Mouse (Mus musculus) naive thymus-derived CD4-positive, alpha-beta T cell, adult 2 months (primary cell): ENCODE data around the gene Fbln1.

Experiments used
- DNase-seq: peaks from one replicate; pipeline ENCODE4 v3.0.0-alpha.2; 2011; ENCODE audit warnings: low read depth

Fbln1 gene

GRCm38 (mm10) chr15:85238821-85239745 lies 33.3 kb downstream of the Fbln1 start:
- DNase-seq: no peak

DNA sequence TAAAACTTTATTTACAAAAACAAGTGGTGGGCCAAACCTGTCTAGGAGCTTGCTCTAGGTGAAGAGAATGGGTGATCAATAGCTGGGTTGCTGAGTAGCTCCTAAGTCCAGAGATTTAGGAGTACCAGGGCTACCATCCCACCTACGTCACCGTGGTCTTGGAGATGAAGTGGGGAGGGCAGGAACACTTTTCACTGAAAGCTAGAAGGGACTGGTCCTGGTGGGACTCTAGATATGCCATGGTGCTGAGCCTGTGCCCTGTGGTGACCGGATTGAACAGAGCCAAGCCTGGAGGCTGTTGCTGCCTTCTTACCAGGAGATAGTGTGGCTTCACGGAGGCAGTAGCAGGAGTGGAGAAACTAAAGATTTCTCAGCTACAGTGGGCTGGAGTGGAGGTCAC lies 34.3 kb downstream of the Fbln1 start:
- no peak for DNase-seq

DNA sequence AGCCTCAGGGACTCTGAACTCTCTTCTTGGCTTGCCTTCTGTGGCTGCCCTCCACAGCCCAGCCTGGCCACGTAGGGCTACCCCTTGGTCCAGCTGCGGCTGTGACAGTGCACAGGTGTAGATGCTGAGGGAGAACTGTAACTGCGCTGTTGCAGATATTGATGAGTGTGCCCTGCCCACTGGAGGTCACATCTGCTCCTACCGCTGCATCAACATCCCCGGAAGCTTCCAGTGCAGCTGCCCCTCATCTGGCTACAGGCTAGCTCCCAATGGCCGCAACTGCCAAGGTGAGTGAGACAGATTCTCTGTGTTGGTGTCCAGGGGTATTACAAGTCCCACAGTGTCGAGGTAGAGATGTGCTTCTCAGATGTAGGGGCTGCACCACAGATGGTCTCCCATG lies 36.1 kb downstream of the Fbln1 start:
- no peak for DNase-seq

GRCm38 (mm10) chr15:85244414-85245161 lies 38.8 kb downstream of the Fbln1 start:
- no peak for DNase-seq

GRCm38 (mm10) chr15:85245241-85246010 lies 39.7 kb downstream of the Fbln1 start:
- DNase-seq: no peak

DNA sequence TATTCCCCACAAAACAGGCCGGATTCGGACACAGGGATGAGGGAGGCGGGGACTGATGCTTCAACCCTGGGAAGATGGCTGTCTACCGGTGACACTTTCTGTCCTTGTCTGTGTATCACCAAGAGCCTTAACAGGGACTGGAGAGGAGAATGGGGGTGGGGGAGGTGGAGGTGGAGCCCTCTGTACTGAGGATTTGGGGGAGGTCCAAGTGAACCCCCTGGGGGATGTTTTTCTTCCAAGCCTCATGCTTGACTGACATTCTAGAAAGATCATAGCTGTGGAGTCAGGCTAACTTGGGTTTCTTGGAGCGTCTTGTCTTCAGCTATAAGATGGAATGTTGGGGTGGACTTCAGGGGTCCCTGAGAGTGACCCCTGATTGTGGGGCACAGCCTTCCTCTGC lies 40.3 kb downstream of the Fbln1 start:
- DNase-seq: no peak

- DNase-seq: peak; percentile 28
Measured at GRCm38 (mm10) chr15:85246936-85247335, 41.2 kb downstream of the Fbln1 start.

DNA sequence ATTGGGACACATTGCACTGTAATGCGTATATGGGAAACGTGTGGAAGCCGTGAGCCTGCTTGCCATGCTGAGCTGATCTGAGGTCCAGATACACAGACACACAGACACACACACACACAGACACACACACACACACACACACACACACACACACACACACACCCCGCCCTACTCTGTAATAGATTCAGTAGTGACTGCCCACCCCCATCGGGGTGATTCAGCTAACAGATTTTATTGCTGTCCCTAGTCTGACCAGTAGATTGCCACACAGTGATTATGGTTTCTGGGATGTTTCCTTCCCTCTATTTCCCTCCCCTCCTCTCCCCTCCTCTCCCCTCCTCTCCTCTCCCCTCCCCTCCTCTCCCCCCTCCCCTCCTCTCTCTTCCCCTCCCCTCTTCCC lies 42.6 kb downstream of the Fbln1 start:
- DNase-seq: no peak

DNA sequence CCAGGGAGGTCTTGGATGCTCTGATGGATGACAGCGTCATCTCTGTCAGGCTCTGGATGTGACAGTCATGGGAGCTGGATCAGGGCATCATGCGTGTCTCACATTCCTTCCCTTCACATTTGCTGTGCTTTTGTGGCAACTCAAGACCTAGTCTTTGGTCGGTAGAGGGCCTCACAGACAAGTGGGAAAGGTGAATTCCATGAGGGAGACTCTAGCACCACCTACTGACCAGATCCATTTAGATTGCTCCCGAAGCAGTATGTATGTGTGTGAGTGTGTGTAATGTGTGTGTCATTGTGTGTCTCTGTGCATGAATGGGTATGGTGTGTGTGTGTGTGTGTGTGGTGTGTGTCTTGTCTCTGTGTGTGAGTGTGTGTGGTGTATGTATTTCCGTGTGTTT lies 43.5 kb downstream of the Fbln1 start:
- DNase-seq: no peak

DNA sequence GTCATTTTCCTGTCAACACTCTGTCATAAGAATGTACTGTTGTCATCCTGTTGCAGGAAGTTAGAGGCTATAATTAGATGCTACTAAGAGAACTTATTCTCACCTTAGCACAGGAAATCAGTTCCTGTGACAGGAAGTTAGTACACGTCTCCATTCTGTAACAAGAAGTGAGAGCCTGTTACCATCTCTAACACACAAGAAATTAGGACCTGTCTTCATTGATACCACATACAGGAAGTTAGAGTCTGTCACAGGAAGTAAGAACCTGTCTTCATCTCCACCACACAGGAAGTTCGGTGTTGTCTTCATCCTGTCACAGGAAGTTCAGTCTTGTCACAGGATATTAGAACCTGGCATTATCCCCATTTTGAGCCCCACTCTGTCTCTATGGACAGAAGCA lies 44.7 kb downstream of the Fbln1 start:
- peak; percentile 79 for DNase-seq

GRCm38 (mm10) chr15:85252476-85252875 lies 46.7 kb downstream of the Fbln1 start:
- no peak for DNase-seq

DNA sequence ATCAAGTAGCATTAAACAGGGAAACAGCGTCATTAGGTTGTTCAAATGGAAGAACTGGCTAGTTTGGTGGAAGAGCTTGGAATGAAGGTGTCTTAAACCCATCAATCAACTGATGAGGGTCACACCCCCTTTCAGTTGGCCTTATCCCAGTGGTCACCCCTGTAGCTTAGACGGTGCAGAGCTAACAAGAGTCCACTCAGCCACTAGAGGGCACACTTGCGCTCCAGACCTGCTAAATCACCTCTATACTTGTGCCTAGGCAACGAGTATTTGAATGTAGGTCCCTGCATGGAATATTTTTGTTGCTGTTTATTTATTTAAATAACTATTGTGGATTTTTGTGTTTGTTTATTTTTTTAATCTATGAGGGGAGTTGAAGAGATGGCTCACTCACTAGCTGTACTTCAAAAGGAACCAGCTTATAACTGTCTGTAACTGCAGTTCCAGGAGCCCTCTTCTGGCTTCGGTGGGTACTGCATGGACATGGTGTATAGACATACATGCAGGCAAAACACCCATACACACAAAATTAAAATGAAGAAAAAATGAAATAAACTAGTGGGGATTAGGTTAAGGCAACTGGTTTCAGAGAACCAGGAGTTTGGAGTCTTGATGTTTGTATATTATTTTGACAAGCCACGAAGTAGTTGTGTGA lies 52.2 kb downstream of the Fbln1 start:
- peak; percentile 89 for DNase-seq

GRCm38 (mm10) chr15:85262805-85263204 lies 57.1 kb downstream of the Fbln1 start:
- DNase-seq: no peak

DNA sequence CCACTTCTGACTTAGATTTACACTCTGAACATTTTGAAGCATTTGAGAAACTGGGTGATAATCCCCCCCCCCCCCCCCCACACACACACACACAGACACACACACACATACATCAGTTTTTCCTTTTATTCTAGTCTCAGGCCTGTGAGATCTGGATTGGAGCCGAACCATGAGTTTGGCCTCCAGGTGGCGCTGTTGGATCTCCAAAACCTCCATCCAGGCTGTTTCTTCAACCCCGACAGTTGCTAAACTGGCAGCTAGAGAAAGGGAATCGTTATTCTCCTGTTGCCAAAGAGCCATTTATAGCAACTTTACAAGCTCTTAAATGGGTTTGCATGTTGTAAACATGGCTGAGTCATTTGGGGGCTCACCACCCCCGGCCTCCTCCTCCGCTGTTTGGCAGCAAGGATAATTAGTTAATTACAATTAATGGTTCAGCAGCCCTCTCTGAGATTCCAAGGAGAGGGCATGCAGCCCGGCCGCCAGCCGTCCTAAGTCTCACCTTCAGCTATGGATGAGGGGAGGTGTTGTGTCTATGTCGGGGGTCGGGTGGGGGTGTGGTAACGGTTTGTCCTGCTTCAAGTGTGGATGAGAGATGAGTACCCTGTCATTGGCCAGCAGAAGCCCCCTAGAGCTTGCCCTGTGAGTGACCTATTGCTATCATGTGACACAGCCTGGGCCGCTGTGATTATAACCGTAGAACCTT lies 61.1 kb downstream of the Fbln1 start:
- DNase-seq: peak; percentile 76

- no peak for DNase-seq
Measured at GRCm38 (mm10) chr15:85267891-85268290, 62.1 kb downstream of the Fbln1 start.

DNA sequence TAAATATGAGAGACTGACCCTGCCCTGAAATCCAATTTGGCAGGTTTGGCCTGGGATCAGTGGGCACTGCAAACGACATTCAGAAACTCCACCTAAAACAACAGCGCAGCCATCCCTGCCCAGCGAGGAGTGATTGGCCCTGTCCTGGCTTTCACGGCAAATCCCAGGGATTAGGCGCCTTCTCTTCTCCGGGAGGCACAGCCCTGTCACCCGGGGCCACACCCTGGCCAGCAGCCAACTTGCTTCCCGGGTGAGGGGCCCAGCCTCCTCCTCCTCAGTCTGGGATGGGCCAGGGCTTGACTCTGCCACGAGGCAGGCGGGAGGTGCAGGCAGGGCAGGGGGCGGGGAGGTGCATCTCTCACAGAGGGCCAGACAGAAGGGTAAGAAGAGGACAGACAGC lies 67.2 kb downstream of the Fbln1 start:
- DNase-seq: no peak

DNA sequence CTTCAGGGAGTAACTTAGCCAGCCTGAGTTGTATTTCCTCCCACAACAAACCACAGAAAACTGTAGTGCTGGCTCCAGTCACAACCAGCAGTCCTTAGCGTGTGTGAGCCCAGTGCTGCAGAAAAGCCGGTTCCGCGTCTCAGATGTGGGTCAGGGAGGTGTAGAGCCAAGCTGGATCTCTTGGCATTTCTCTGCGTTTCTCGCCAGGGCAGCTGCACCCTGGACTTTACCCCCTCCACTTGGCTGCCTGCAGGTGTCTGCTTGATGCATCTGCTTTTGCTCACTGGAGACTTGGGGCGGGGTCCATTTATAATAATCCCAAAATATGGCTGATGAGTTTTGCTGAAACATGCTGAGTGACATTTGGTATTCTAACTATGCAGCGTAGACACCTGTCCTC lies 71.5 kb downstream of the Fbln1 start:
- DNase-seq: no peak

GRCm38 (mm10) chr15:85278986-85279385 lies 73.2 kb downstream of the Fbln1 start:
- DNase-seq: no peak

GRCm38 (mm10) chr15:85282021-85282420 lies 76.3 kb downstream of the Fbln1 start:
- DNase-seq: no peak

DNA sequence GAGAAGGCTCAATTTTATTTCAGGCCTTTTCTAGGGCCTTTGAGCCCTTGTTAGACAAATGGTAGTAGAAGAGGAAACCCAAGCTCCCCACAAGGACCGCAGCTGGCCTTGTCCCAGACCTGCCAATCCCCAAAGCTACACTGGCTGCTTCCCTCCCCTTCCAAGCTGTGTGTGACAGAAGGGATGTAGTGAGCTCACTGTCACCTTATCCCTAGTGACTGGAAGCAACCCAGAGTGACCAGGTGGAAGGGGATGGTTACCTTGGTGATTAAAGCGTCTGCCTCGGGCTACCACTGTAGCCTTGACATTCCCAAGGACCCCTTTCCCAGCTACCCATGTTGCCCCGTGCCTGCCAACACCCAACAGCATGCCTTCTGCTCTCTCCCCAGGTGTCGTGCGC lies 78.9 kb downstream of the Fbln1 start:
- DNase-seq: no peak

- no peak for DNase-seq
Measured at GRCm38 (mm10) chr15:85294632-85295031, 88.9 kb downstream of the Fbln1 start.
